Mouse (Mus musculus) induced T-regulatory cell, adult 2 months (primary cell): Measurements from ENCODE around the gene Eefsec.

Experiments
- DNase-seq: peaks from one replicate; pipeline ENCODE4 v3.0.0-alpha.2; 2012; ENCODE audit warnings: low read depth

Eefsec gene

GRCm38 (mm10) chr6:88260645-88261044 lies 185.7 kb downstream of the Eefsec start:
- no peak for DNase-seq

GRCm38 (mm10) chr6:88259621-88260020 lies 186.7 kb downstream of the Eefsec start:
- DNase-seq = no peak

GRCm38 (mm10) chr6:88255435-88255834 lies 190.9 kb downstream of the Eefsec start:
- DNase-seq = no peak

GRCm38 (mm10) chr6:88254082-88254481 lies 192.3 kb downstream of the Eefsec start:
- DNase-seq = no peak

GRCm38 (mm10) chr6:88251798-88252478 lies 194.4 kb downstream of the Eefsec start:
- no peak for DNase-seq

- DNase-seq = no peak
These were observed 194.9 kb downstream of the Eefsec start for GRCm38 (mm10) chr6:88251396-88251795.

GRCm38 (mm10) chr6:88249231-88249630 lies 197.1 kb downstream of the Eefsec start:
- DNase-seq = no peak

GRCm38 (mm10) chr6:88242604-88243003 lies 203.7 kb downstream of the Eefsec start:
- DNase-seq = peak; percentile 13

GRCm38 (mm10) chr6:88236513-88236912 lies 209.8 kb downstream of the Eefsec start:
- no peak for DNase-seq

- no peak for DNase-seq
These were observed 210.4 kb downstream of the Eefsec start for GRCm38 (mm10) chr6:88235983-88236382.

- DNase-seq = no peak
These were observed 210.9 kb downstream of the Eefsec start for GRCm38 (mm10) chr6:88235461-88235860.

GRCm38 (mm10) chr6:88233996-88234395 lies 212.3 kb downstream of the Eefsec start:
- DNase-seq = no peak

GRCm38 (mm10) chr6:88232221-88232620 lies 214.1 kb downstream of the Eefsec start:
- DNase-seq = no peak

GRCm38 (mm10) chr6:88231821-88232220 lies 214.5 kb downstream of the Eefsec start:
- no peak for DNase-seq

- DNase-seq = no peak
These were observed 217.1 kb downstream of the Eefsec start for GRCm38 (mm10) chr6:88229221-88229620.

- DNase-seq = no peak
These were observed 218.8 kb downstream of the Eefsec start for GRCm38 (mm10) chr6:88227537-88227936.

GRCm38 (mm10) chr6:88226570-88226994 lies 219.8 kb downstream of the Eefsec start:
- DNase-seq = no peak

GRCm38 (mm10) chr6:88221968-88222367 lies 224.4 kb downstream of the Eefsec start, which contains the start of gene Dnajb8:
Gene Dnajb8 (plus strand): TSS chr6:88222268.
- DNase-seq = no peak

GRCm38 (mm10) chr6:88219094-88219493 lies 227.2 kb downstream of the Eefsec start:
- no peak for DNase-seq

GRCm38 (mm10) chr6:88216199-88216598 lies 230.1 kb downstream of the Eefsec start:
- no peak for DNase-seq

- DNase-seq = no peak
These were observed 230.5 kb downstream of the Eefsec start for GRCm38 (mm10) chr6:88215797-88216196.

GRCm38 (mm10) chr6:88210182-88210581 lies 236.2 kb downstream of the Eefsec start:
- DNase-seq = no peak

- DNase-seq = no peak
These were observed 236.9 kb downstream of the Eefsec start for GRCm38 (mm10) chr6:88209453-88209852.

GRCm38 (mm10) chr6:88208321-88208720 lies 238.0 kb downstream of the Eefsec start:
- DNase-seq = no peak
